Mouse (Mus musculus) gonadal fat pad, adult 2 months (tissue): Measurements from ENCODE around the gene Angptl3. TPM values are rescaled to one million over a fixed set of nuclear protein-coding genes. Genes with fewer than 3 reads are reported as not detected.

Source experiments
- DNase-seq: peaks from one replicate; pipeline ENCODE4 v3.0.0-alpha.2; 2012; ENCODE audit warnings: low read depth
- polyA plus RNA-seq: library from polyadenylated mRNA; depleted of rRNA; stranded (reverse); fragments of >200 nt; gene quantifications from 2 replicates; pipeline ENCODE4 v1.2.3, GENCODE M21; 2012; rRNA removed

Angptl3 gene
- polyA plus RNA-seq, result 0.56 and 1.4 TPM in 2 replicates

DNA sequence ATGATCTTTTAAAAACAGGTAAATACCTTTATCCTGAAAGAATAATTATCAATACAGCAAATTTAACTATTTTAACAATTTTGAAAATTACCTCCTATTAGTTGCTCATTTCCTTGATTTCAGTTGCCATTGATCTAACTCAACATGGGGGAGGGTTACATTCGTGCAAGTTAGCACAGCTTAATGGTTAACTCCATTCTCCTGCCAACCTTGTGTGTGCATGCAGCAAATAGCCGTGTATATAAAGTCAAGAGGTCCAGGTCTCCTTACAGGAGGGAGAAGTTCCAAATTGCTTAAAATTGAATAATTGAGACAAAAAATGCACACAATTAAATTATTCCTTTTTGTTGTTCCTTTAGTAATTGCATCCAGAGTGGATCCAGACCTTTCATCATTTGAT, at the start of gene Angptl3:
Angptl3 (plus strand) TSS at position 269 of the 400 bp plus-strand sequence.
- no peak for DNase-seq

DNA sequence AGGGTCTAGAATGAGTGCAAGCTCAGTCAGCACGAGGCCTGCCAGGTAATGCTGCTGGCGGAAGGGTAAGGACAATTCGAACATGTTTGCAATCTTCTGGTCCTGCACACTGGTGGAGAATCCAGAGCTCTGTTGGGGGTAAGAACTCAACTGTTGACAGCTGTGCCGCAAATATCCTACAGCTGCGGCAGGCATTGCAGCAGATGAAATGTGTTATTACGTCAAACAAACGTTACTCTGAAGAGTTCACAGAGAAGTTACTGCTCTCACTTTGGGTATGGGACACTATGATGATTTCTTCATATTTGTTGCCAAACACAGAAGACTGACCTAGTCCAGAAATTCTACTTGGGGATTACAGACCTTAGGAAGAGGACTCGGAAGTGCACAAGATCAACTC, 46.1 kb upstream of the Angptl3 start:
- peak; percentile 1 for DNase-seq

DNA sequence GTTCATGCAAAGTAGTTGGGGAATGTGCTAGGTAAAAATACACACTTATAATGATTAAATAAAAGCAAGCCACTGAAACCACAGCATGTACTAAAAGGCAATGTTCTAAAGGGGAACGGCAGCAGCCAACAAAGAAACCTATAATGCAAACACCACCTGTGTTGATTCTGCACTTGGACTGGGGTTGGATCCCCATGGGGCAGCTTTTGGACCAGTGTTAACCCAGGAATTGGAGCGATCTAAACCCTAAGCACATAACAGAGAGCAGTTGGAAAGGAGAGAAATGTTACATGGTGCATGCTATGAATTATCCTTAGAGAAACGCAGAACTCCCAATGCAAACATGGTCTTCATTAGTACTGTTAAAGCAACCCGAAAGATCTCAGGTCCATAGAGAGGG, 37.3 kb upstream of the Angptl3 start:
- DNase-seq, result no peak

DNA sequence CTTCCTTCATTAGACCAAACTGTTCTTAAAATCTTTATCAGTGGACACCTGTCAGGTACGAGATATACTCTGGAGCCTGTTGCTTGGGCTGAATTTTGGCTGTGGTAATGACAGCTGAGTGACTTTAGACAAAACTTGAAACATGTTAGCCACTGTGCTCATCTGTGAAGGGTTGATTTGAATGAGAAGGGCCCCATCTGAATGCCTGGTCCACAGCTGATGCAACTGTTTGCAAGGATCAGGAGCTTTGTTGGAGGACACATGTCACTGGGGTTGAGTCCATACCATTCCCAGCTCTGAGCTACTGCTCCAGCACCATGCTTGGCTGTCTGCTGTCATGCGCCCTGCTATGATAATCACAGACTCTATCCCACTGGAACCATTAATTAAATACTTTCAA, 25.2 kb upstream of the Angptl3 start:
- no peak for DNase-seq

DNA sequence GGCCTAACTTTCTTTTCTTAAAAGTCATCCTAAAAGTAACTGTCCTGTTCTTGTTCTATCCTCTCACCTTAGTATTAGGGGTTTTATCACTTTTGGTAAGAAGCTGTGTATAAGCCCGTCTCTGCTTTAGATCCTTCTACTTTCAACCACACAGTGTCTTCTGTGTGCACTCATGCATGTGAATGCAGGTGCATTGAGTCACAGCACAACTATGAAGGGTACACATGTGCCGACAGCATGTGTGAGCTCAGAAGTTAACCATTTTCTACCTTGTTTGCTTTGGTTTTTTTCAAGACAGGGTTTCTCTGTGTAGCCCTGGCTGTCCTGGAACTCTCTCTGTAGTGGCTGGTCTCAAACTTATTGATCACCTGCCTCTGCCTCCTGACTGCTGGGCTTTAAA, 24.4 kb upstream of the Angptl3 start:
- no peak for DNase-seq

GRCm38 (mm10) chr4:99011039-99011438, 19.7 kb upstream of the Angptl3 start:
- DNase-seq, result no peak

GRCm38 (mm10) chr4:99022221-99022620, 8.5 kb upstream of the Angptl3 start:
- no peak for DNase-seq

GRCm38 (mm10) chr4:99028377-99028776, 2.4 kb upstream of the Angptl3 start:
- no peak for DNase-seq

DNA sequence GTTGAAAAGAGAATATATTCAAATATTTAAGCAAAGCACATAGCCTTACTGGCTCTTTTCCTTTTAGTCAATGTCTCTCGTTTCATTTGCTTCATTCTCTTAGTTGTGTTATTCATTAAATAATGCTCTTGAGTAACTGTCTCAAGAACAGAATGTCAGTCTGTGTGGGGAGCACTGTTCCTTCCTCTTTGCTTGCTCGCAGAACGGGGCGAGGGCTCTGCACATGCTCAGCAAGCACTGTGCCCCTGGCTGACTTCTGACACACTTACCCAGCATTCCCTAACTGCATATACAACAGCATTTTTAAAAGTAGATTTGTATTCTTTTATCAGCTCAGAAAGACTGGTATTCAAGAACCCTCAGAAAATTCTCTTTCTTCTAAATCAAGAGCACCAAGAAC, 2.2 kb downstream of the Angptl3 start:
- DNase-seq, result no peak

DNA sequence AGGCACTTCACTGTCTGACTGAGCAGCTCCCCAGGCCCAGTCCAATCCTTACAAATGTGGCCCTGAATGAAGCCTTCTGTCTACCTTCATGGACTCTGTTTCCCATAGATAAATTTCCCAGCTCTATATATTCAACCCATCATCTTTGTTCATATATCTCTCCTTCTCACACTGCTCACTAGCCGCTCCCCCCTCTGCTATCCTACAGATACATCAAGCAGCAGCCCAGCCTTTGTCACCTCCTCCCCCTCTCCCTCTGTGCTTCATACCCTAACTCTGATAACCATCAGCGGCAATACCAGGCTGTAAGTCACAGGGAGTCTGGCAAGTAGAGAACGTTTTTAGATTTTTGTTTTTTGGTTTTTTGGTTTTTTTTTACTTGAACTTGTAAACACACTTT, 14.1 kb downstream of the Angptl3 start:
- DNase-seq, result no peak

DNA sequence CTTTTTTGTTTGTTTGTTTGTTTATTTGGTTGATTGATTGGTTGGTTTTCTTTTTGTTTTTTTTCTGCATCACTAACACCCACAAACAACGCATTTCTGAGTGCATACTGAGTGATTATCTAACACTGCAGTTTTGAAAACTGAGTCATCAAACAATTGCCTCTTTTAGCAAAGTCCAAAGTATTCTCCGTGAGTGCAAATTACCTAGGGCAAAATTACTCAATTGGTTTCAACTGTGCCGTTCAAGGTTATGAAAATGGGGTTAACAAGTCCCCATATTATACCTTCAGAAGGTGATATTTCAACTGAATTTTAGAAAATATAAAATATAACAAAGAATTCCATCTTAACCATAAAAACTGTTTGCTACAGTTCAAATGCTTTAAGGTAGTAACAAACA, 15.7 kb downstream of the Angptl3 start:
- no peak for DNase-seq

DNA sequence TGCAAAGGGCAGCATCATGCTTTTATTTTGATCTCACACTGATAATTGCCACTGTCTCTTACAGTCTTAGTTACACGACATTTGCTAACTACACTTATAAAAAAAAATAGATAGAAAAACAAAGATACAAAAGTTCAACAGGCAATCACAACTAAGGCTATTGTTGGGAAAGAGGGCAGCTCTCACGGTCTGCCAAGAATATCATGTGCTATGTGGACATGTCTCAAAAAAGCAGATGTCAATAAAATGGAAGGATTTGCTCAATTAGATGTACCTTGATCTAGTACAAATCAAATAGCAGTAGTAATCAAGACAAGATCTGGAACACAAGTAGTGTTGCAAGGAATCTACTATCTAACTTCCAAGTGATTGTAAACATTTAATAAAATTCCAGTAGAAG, 17.8 kb downstream of the Angptl3 start:
- no peak for DNase-seq

DNA sequence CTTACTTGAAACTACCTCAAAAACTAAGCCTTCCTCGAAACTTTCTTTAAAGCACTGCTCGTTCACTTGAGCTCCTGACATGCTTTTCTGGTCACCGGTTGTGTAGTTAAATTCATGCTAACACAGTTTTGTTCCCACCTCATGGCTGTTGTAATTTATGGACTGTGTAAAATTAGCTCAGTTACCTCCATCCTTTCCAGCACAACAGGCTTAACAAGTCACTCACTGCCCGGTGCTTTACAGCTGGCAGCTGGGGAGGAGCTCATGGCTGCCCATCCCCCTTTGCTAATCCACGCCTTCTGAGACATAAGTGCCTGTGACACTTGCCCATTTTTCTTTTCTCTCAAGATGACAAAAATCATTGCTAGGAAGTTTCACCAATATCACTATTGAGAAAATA, 33.8 kb downstream of the Angptl3 start:
- peak; percentile 14 for DNase-seq

DNA sequence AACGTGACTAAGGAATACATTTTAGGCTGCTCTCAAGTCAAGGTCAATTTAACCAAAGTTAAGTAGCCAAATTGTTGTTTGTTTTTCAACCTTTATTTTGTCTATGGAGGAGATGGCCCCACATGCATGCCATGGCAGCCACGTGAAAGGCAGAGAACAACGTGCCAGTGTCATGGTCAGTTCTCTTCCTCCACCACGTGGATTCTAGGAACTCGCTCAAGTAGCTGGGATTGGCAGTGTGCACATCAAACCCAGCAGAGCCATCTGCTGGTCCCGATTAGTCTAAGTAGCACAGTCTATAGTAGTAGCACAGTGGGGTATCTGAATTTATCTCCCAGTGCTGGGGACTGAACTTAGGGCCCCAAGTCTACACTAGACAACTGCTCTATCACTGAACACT, 38.1 kb downstream of the Angptl3 start:
- DNase-seq, result no peak

DNA sequence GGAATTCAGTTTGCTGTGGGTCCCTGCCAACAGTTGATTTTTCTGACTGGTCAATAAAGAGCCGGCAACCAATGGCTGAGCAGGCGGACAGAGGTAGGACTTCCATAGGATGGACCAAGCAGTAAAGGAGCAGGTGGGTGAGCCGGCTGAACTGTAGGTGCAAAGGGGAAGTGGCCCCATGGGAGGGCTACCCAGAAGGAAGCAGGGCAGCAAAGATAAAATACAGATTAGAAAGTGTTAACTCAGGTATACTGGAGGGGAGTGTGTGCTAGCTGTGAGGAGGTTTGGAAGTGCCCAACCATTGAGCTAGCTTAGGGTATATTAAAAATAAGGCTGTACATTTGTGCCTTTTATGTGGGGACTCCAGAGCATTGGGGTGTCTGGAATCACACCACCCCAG, 47.3 kb downstream of the Angptl3 start:
- DNase-seq, result no peak

DNA sequence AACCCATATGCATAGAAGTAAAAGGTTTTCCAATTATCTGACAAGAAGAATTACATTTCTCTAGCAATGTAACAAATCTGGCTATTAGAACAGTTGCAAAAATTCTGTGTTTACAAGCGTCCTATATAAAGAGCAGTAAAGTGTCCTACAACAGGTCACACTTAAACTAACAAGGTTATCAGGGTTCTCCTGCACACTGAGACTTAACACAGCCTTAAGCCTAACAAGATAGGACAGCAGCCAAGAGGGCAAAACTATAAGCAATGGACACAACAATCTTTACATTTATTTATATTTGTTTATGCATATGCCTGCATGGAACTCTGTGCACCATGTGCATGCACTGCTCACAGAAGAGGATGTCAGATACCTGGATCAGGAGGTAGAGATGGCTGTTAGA, 50.4 kb downstream of the Angptl3 start:
- DNase-seq, result no peak

- no peak for DNase-seq
Observed at GRCm38 (mm10) chr4:99083862-99084261, 53.1 kb downstream of the Angptl3 start.

DNA sequence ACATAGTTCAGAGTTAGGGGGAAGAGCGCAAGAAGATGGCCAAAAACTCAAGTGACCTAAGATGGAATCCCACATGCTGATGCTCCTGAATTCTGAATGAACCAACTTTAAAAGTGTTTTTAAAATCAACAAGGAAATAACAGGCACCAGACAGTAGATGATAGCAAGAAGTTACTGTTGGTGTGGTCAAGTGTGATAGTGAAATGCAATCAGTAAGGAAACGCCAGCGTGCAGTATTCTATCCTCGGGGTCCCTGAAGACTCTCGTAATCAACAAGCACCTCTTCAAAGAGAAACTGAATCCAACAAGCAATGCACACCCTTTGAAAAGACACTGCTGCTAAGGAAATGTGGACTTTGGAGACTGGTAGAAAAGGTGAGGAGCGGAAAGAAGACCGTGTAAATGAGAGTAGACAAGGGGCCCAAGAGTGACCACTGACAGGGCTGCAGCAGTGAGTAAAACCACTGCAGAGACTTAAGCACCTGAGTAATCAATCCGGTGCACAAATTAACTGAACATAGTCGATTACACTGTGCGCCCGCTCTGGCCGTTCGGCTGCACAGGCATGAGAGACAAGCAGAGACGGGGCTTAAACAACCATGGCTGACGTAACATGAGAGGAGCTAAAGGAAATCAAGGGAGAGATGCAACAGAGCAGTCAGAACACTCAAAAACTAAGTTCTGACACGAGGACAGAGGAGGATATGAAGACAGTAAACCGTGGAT, 57.2 kb downstream of the Angptl3 start:
- no peak for DNase-seq

GRCm38 (mm10) chr4:99091151-99091701, 60.5 kb downstream of the Angptl3 start:
- DNase-seq, result no peak

DNA sequence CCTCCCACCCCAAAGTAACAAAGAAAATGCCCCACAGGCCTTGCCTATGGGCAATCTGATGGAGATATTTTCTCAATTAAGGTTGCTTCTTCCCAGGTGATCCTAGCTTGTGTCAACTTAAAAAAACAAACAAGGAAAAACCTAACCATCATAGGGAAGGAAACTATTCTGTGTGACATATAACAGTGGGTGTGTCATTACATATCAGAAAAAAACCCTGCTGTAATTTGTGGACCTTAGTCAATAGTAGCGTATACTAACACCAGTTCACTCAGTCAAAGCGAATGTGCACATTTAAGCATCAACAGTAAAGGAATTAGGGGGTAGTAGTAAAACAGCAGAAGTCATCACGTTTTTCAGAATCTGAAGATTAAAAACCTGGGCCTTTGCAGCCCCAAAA, 61.0 kb downstream of the Angptl3 start:
- DNase-seq, result no peak
